Comparison of ENCODE assay signal across 15 mouse cellular contexts in genomic region chr7:141324686-141325085, GRCm38 (mm10). TPM values are rescaled to one million over a fixed set of nuclear protein-coding genes. Genes with fewer than 3 reads are reported as not detected.
A peak's percentile ranks its signal among the peaks of the same experiment; 100 is the strongest.
DNase-seq lines count a peak whose midpoint lies in the region; ATAC-seq and TF ChIP-seq lines count a peak whose summit lies in the region.
"Had no signal": no experiment of that assay in that cellular context is flagged by ENCODE, and none has a peak within 500 bp of the region (broad histone marks: within the 10 kb centered on the region; RNA-seq: fewer than 3 reads in every experiment).

No protein-coding gene starts in this region.

- no peaks in the 10 kb centered on the region for H3K27me3 ChIP-seq in kidney, embryonic 14.5 days (ENCODE audit: control insufficient read depth, insufficient read depth, low read length)

- DNase-seq in cerebellum, postnatal 10 days, result peak; percentile 65 to 67
- peak; percentile 43 for DNase-seq in kidney, adult 18-20 months
- no peak for DNase-seq in kidney, postnatal 10 days
- no peak for DNase-seq in ES-E14 (ENCODE audit: low read depth, low spot score)
- DNase-seq in layer of hippocampus, postnatal 36 days, result no peak
- no peak for DNase-seq in right cerebral cortex, adult 2 months (ENCODE audit: low spot score in 2 of 2)
- DNase-seq: gastrocnemius, postnatal 36 days; thymus, postnatal 25 days had no signal

- peaks cover 46% of the 10 kb centered on the region for H3K36me3 ChIP-seq in ES-E14 (ENCODE audit: control insufficient read depth, insufficient read depth, low read length, poor library complexity, severe bottlenecking)
- H3K36me3 ChIP-seq in kidney, embryonic 14.5 days (ENCODE audit: control insufficient read depth, insufficient read depth, low read length), result peaks cover 48% of the 10 kb centered on the region

- ATAC-seq in cerebellum, adult (ENCODE audit: insufficient number of reproducible peaks, low FRiP score, low TSS enrichment), result no peak
- no peak for ATAC-seq in kidney, embryonic 14.5 days (ENCODE audit: low FRiP score, low TSS enrichment)

- no peak overlapping the region for H3K9ac ChIP-seq in ES-E14 (ENCODE audit: insufficient read depth, low read depth, low read length, poor library complexity, severe bottlenecking)
- peak overlapping the region; percentile 19; the same call in 1 of the 2 replicates for H3K9ac ChIP-seq in kidney, embryonic 14.5 days (ENCODE audit: low read depth, low read length)
- H3K9ac ChIP-seq: liver, embryonic 14.5 days had no signal

- H3K27ac ChIP-seq in ES-E14 (ENCODE audit: insufficient read depth, low read depth, low read length, poor library complexity, severe bottlenecking), result no peak overlapping the region
- H3K27ac ChIP-seq in kidney, embryonic 14.5 days (ENCODE audit: low read depth, low read length), result no peak overlapping the region
- H3K27ac ChIP-seq: kidney, postnatal 0 days; liver, embryonic 14.5 days had no signal

- peaks cover 3 to 9% of the 10 kb centered on the region in 2 experiments; a peak in 3 of 4 replicates for H3K4me1 ChIP-seq in ES-E14 (ENCODE audit: control insufficient read depth in 2 of 2, insufficient read depth in 2 of 2, low read length in 2 of 2, poor library complexity in 1 of 2)
- peaks cover 15% of the 10 kb centered on the region for H3K4me1 ChIP-seq in kidney, embryonic 14.5 days (ENCODE audit: control insufficient read depth, insufficient read depth, low read length)

- H3K9me3 ChIP-seq in ES-E14 (ENCODE audit: control insufficient read depth, insufficient read depth, low read depth, low read length), result no peaks in the 10 kb centered on the region
- H3K9me3 ChIP-seq in kidney, embryonic 14.5 days (ENCODE audit: control insufficient read depth, low read length), result no peaks in the 10 kb centered on the region
- H3K9me3 ChIP-seq: G1E had no signal

- no peak overlapping the region for H3K4me2 ChIP-seq in kidney, embryonic 14.5 days (replicated peaks; ENCODE audit: low read depth, low read length)

- in situ Hi-C loops in ES-E14 (cut with MboI; ENCODE audit: low sequenced_read_pairs in 2 of 2, unreplicated experiment in 2 of 2), result no loop called here

- H3K4me3 ChIP-seq in ES-E14 (ENCODE audit: insufficient read depth in 1 of 2, low read depth in 1 of 2, low read length in 2 of 2, poor library complexity in 1 of 2, severe bottlenecking in 1 of 2), result no peak overlapping the region
- H3K4me3 ChIP-seq in kidney, embryonic 14.5 days (ENCODE audit: low read length), result no peak overlapping the region
- H3K4me3 ChIP-seq: erythroblast, embryonic 14.5 days had no signal

- 96% methylated on average over 1 of the region's 1 CpGs for WGBS in kidney, embryonic 14.5 days

TF ChIP-seq in ES-E14, 5 proteins besides CTCF, POLR2A, EP300 and RAD21:
- TF ChIP-seq ZNF384 (IDR thresholded peaks at IDR 0.05; ENCODE audit: low read depth, low read length) (no peak), ZC3H11A (IDR thresholded peaks at IDR 0.05; ENCODE audit: borderline replicate concordance, low read depth, low read length) (peak; percentile 5; the same call in 1 of the 2 replicates)

RNA-seq across cellular contexts. Expression of gene Deaf1, which starts 2.8 kb away (rescaled TPM):
- 23.7 and 31.1 TPM in 2 replicates for total RNA-seq in ES-E14 (2012; rRNA removed)
- polyA plus RNA-seq in kidney, embryonic 14.5 days (2014; fragmentation: Nextera tagmentation; extraction: Ambion mirVana), result 64.0 and 79.7 TPM in 2 replicates
- total RNA-seq in layer of hippocampus, postnatal 36 days (2021), result 10 to 100 TPM; 79.4 to 82.5 TPM

RNA-seq across cellular contexts. Expression of gene Tmem80, which starts 2.9 kb away (rescaled TPM):
- total RNA-seq in ES-E14 (2012; rRNA removed), result 7.3 and 9.7 TPM in 2 replicates
- polyA plus RNA-seq in kidney, embryonic 14.5 days (2014; fragmentation: Nextera tagmentation; extraction: Ambion mirVana), result 36.7 and 46.8 TPM in 2 replicates
- total RNA-seq in layer of hippocampus, postnatal 36 days (2021), result 10 to 100 TPM; 32.4 to 34.3 TPM

RNA-seq across cellular contexts. Expression of gene Eps8l2, which starts 14.0 kb away (rescaled TPM):
- 9.7 and 10.4 TPM in 2 replicates for total RNA-seq in ES-E14 (2012; rRNA removed)
- 9.6 and 18.0 TPM in 2 replicates for polyA plus RNA-seq in kidney, embryonic 14.5 days (2014; fragmentation: Nextera tagmentation; extraction: Ambion mirVana)
- total RNA-seq in layer of hippocampus, postnatal 36 days (2021), result 1 to 10 TPM; 4.6 to 5.8 TPM
- polyA plus RNA-seq: G1E had no signal

RNA-seq across cellular contexts. Expression of gene Drd4, which starts 32.9 kb away (rescaled TPM):
- total RNA-seq in ES-E14 (2012; rRNA removed), result 0.76 and 0.95 TPM in 2 replicates
- 1.4 and 1.6 TPM in 2 replicates for polyA plus RNA-seq in kidney, embryonic 14.5 days (2014; fragmentation: Nextera tagmentation; extraction: Ambion mirVana)
- total RNA-seq in layer of hippocampus, postnatal 36 days (2021), result under 1 TPM in 1 of 2 experiments, not detected in 1; 0.18 TPM
- total RNA-seq: gastrocnemius, postnatal 36 days had no signal
- polyA plus RNA-seq: erythroblast, embryonic 14.5 days; G1E; liver, embryonic 14.5 days had no signal

RNA-seq across cellular contexts. Expression of gene Sct, which starts 45.8 kb away (rescaled TPM):
- 12.0 and 31.9 TPM in 2 replicates for total RNA-seq in ES-E14 (2012; rRNA removed)
- 40.2 and 58.1 TPM in 2 replicates for polyA plus RNA-seq in kidney, embryonic 14.5 days (2014; fragmentation: Nextera tagmentation; extraction: Ambion mirVana)
- not detected for total RNA-seq in layer of hippocampus, postnatal 36 days (2021)
- total RNA-seq: G1E; gastrocnemius, postnatal 36 days; left cerebral cortex, adult 18-20 months had no signal
- polyA plus RNA-seq: erythroblast, embryonic 14.5 days; G1E had no signal

Comparison
In these comparisons a context has a peak if more than half of its experiments do, and no peak if none do; other contexts are left out.
1. DNase-seq: peak in cerebellum, postnatal 10 days (2 of 2) and kidney, adult 18-20 months (single experiment); none in kidney, postnatal 10 days (single experiment), ES-E14 (single experiment), layer of hippocampus, postnatal 36 days (0 of 2) and right cerebral cortex, adult 2 months (0 of 2).